Mouse (Mus musculus) CD4-positive helper T cell, adult 2 months (primary cell): ENCODE data around the gene Tvp23b.

ENCODE experiments used
- DNase-seq: peaks from one replicate; pipeline ENCODE4 v3.0.0-alpha.2; 2012; ENCODE audit warnings: low read depth, missing footprints, low spot score

The Tvp23b gene

DNA sequence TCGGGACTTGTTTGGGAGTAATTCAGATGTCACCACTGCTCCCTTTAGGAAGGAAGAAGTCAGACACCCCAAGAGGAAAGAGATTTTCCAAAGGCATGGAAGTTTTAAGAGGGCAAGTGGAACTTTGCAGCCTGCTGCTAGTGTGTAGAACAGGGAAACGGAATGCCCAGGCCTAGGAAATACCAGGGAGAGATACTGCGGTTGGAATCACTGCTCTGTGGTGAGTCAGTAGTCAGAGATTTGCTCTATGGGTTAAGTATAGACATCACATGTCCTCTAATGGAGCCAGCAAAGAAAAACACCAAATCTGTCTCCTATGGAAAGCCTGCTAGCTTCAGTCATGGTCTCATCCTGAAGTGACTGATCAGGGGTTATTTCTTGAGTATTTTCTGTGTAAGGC, 60.9 kb downstream of the Tvp23b start:
- no peak for DNase-seq

DNA sequence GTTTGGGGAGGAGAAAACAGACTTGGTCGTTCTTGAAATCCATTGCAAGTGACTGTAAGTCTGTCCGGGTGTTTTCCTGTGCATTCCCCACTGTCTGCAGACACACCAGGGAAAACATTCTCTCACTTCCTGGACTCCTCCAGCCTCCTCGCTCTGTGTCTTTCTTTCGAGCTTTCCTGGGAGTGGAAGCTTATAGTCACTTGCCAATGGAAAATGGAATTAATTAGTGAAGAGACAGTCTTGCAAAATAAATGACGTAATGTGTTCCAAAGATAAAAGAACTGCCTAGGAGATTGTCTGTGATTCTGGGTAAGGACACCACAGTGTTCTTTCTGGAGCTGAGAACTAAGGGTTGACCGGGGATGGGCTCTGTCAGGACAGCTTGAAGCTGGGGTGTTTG, 64.3 kb downstream of the Tvp23b start:
- DNase-seq = no peak

DNA sequence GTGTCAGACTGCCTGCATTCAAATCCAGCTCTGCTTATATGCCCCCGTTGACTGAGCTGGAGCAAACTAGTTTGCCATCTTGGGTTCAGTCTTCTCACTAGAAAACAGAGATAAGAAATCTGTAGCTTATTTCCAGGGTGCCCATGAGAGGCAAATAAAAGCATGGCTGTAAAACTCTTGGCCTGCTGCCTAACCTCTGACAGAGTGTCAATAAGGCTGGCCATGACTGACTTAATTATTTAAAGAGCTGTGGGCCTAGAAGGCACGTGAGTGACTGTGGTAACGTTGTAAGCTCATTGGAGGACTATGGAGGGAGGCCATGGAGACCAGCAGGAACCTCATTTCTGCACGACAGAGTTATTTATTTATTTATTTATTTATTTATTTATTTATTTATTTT, 66.3 kb downstream of the Tvp23b start:
- no peak for DNase-seq

DNA sequence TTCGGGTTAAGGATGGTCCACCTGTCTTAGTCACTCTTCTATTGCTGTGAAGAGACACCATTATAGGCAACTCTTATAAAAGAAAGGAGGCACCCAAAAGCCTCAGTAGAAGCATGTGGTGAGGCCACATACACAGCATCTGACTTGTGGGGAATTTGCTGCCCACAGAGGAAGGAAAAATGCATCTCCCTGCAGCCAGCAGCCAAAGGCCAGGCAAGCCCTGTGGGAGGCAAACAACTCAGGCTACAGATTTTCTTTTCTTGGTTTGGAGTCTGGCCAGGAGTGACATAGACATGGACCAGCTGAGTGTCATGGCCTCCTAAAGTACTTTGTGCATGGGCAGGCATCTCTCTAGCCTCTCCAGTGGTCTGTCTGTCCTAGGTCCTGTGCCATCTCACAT, 70.3 kb downstream of the Tvp23b start:
- DNase-seq = no peak

DNA sequence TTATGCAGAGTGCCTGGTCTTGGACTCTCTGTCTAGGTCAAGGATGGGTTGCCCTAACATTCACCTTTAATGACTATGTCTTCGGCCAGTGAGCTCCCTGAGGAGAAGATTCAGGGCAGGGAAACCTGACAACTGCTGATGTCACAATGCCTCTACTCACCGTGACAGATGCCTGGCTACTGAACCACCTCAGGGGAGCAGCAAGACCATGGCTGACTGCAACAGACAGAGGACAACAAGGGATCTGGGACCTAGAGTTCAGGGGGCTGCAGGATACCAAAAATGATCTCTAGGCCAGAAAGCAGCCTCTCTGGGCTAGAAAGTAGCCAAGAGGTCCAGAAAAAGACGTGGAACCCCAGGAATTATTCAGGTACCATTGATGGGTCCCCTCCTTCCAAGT, 71.8 kb downstream of the Tvp23b start, which contains the start of gene Cdrt4:
TSS of gene Cdrt4 (plus strand) at position 182 of the 400 bp plus-strand sequence.
- DNase-seq = no peak

DNA sequence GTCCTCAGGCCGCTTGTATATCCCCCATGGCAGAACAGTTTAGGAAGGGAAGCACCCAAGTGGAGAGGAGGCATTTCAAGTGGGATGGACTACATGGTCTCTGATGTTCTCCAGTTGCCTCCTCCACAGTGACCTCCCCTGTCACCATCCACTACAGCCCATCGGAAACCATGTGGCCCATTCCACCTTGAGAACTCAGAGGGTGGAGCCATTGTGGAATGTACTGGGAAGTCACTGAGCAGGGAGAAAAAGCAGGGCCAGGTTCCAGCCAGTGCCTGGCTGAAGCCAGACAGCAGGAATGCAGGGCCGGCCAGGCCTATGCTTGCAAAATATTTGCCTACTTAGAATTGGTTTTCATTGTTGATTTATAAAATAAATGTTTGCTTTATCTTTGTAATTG, 75.5 kb downstream of the Tvp23b start:
- no peak for DNase-seq

DNA sequence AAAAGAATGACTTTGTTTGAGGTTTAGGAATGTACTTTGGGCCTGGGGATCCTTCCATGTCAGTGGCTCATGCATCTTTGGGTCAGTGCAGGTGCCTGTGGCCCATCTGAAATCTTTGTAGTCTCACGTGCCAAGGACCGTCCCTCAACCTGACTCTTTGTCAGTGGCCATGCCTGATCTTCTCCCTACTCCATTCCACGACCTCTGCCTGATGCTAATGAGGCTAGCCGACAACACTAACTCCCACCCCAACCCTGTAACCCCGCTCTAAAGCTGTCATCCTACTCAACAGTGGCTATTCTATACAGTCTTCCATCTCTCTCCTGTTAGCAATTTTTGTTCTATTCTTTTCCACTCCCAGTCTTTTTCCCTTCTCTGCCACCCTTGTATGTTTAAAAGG, 75.9 kb downstream of the Tvp23b start:
- DNase-seq = no peak

DNA sequence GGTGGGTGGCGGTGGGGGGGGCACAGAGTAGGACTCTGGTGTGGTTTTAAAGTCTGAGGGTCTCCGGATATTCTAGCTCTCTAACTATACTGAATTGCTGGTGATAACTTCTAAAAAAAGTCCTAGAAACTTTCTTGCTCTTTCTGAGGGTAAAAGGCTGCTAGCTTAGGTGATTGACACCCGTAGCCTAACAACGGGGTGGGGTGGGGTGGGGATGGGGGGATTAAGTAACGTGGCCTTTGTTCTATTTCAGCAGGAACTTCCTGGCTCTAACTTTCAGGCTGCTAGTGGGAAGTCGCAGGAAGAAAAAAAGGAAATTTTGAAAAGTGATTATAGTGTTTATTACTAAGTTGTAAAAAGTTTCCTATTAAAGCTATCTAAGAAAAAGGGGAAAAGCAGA, 76.5 kb downstream of the Tvp23b start:
- DNase-seq = no peak

DNA sequence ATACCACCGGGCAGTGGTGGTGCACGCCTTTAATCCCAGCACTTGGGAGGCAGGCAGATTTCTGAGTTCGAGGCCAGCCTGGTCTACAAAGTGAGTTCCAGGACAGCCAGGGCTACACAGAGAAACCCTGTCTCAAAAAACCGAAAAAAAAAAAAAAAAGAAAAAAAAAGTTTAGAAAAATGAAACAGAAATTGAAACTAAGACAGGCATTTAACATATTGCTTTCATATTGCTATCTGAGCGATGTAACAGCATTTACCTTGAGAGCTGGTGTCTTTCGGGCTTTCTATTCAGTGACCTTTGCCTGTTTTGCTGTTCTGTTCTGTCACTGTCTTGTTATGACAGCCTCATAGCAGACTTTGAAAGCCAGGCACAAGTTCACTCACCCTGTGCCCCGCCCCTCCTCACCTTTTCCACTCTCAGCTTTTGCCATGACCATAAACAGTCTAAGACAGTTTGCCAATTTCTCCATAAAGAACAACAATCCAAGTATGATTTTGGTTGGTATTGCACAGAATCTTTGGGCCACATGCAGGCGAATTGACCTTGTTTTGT, 78.4 kb downstream of the Tvp23b start:
- DNase-seq = no peak

DNA sequence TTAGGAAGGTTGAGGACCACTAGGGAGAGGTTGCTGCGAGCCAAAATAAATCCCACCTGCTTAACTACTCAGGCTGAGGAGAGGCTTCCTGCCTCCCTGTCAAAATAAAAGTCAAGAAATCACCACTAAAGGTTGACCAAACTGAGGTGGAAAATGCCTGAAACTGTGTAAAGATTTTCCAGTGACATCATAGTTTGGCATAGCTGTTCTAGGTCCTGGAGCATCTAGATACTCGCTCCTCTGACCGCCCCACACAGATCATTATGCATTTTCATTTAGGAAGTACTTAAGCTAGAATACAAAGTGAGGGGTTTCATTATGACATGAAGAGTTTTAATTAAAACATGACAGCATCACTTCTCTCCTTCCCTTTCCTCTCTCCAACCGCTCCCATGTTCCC, 84.0 kb downstream of the Tvp23b start:
- DNase-seq = no peak

DNA sequence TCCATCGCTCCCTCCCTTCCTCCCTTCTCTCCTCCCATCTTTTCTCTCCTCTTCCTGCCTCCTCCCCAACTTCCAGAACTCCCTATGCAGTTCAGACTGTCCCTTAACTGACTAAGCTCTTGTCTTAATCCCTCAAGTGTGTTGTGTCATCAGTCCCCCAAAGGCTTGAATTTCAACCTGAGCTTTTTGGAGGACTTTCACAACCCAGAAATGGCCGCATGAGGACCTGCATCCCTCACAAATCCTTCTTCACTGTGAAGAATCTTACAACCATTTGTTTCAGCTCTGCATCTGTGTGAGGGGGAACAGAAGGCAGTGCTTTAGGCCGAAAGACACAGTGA, 87.1 kb downstream of the Tvp23b start:
- no peak for DNase-seq
